Mouse (Mus musculus): ENCODE data around the gene Defb26. TPM values are rescaled to one million over a fixed set of nuclear protein-coding genes. Genes with fewer than 3 reads are reported as not detected.

The Defb26 gene
- total and polyA plus RNA-seq, 2 experiments from 2014 or later: not detected

DNA sequence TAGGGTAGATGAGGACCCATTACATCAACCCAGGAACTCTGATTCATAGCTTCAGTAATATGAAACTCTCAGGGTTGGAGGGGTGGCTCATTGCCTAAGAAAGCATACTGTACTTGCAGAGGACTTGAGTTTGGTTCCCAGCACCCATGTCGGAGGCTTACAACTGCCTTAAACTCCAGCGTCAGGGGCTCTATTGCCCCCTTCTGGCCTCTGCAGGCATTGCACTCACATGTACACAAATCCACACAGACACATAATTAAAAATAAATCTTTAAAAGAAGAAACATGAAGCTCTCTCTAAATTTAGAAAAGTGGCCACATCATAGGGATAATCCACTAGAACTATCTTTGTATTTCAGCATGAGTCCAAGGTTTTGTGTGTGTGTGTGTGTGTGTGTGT, 31.4 kb upstream of the Defb26 start:
- Histone ChIP-seq H3K36me3 (replicated peaks; ENCODE audit: control insufficient read depth, insufficient read depth, low read length) (no peaks in the 10 kb centered on the region), H3K4me2 (ENCODE audit: low read depth, low read length) (no peak overlapping the region), H3K27ac (ENCODE audit: low read depth) (no peak overlapping the region), H3K9ac (replicated peaks; ENCODE audit: low read depth, low read length) (no peak overlapping the region), H3K4me1 (ENCODE audit: control insufficient read depth, insufficient read depth) (no peaks in the 10 kb centered on the region), H3K27me3 (ENCODE audit: control insufficient read depth, insufficient read depth, low read length) (no peaks in the 10 kb centered on the region), H3K4me3 (ENCODE audit: low read depth, low read length) (no peak overlapping the region), H3K9me3 (replicated peaks; ENCODE audit: control insufficient read depth, low read length) (no peaks in the 10 kb centered on the region)
- DNase-seq (ENCODE audit: low spot score) (no peak), ATAC-seq (ENCODE audit: insufficient read depth, low read depth) (no peak)
- 69% methylated on average over 2 of the region's 2 CpGs for WGBS
- no peak for TF ChIP-seq CTCF (IDR thresholded peaks at IDR 0.05; ENCODE audit: low read depth)
- TF ChIP-seq EP300 (IDR thresholded peaks at IDR 0.05; ENCODE audit: low read depth): no peak

DNA sequence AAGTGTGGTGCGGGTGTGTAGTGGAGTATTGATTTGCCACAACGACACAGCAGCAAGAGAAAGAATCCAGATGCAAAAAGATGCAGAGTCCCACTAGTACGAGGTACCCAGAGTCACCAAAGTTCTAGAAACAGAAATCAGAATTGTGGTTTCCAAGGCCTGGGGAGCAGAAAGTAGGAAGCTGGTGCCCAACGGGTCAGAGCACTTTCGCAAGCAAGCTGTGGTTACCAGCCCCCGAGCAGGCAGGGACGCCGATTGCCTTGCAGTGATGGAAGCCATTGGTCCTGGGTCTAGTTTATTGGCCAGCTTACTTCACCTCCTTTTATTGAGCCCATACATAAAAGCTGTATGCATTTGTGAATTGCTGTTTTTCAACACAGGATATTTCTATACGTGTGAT, 30.5 kb upstream of the Defb26 start:
- TF ChIP-seq EP300 (IDR thresholded peaks at IDR 0.05; ENCODE audit: low read depth) (no peak), CTCF (IDR thresholded peaks at IDR 0.05; ENCODE audit: low read depth) (no peak)

DNA sequence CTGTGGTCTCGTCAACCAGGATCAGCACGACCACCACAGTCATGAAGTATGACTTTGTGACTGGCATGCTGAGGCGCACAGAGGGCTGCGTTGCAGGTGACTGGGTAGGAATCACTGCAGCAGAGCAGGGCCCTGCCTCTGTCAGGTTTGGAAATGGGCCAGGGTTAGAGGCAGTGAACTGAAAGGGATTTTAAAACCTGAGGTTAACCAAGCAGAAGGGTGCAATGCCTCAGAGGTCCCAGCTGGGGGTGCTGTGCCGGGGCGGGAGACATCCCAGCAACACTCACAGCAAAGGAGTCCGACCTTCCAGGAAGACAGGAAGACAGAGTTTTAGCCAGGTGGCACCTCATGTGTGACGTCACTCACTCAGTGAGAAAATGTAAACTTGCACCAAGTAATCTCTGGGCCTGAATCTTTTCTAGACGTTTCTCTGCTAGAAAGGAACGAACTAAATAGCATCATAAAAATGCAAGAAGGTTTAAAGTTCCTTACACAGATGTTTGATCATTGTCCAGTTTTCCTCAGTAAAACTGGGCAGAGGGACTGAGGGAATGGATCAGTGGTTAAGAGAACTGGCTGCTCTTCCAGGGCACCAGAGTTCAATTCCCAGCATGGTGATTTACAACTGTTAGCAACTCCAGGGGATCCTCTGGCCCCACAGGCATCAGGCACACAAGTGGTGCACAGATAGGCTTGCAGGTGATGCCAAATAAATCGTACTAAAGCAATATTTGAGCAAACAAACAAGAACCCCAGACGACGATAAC, 28.6 kb upstream of the Defb26 start, which contains the start of gene Defb29:
Gene Defb29 (minus strand): TSS at position 155 of the 767 bp plus-strand sequence.
- Histone ChIP-seq H3K27me3 (ENCODE audit: control insufficient read depth, insufficient read depth, low read length) (no peaks in the 10 kb centered on the region), H3K9me3 (replicated peaks; ENCODE audit: control insufficient read depth, low read length) (no peaks in the 10 kb centered on the region), H3K4me1 (ENCODE audit: control insufficient read depth, insufficient read depth) (no peaks in the 10 kb centered on the region), H3K4me3 (ENCODE audit: low read depth, low read length) (no peak within 1 kb of the TSS), H3K36me3 (replicated peaks; ENCODE audit: control insufficient read depth, insufficient read depth, low read length) (no peaks in the 10 kb centered on the region), H3K9ac (replicated peaks; ENCODE audit: low read depth, low read length) (no peak within 1 kb of the TSS), H3K4me2 (ENCODE audit: low read depth, low read length) (no peak within 1 kb of the TSS), H3K27ac (ENCODE audit: low read depth) (no peak within 1 kb of the TSS)
- WGBS: 49% methylated on average over 13 of the region's 13 CpGs
- TF ChIP-seq CTCF (IDR thresholded peaks at IDR 0.05; ENCODE audit: low read depth) (no peak), EP300 (IDR thresholded peaks at IDR 0.05; ENCODE audit: low read depth) (no peak)
- ATAC-seq (ENCODE audit: insufficient read depth, low read depth) (no peak), DNase-seq (ENCODE audit: low spot score) (no peak)

More for the DNA sequence above, 30.5 kb upstream of the Defb26 start:
- 76% methylated on average over 9 of the region's 9 CpGs for WGBS
- Histone ChIP-seq H3K36me3 (replicated peaks; ENCODE audit: control insufficient read depth, insufficient read depth, low read length) (no peaks in the 10 kb centered on the region), H3K4me1 (ENCODE audit: control insufficient read depth, insufficient read depth) (no peaks in the 10 kb centered on the region), H3K27ac (ENCODE audit: low read depth) (no peak overlapping the region), H3K4me3 (ENCODE audit: low read depth, low read length) (no peak overlapping the region), H3K9ac (replicated peaks; ENCODE audit: low read depth, low read length) (no peak overlapping the region), H3K4me2 (ENCODE audit: low read depth, low read length) (no peak overlapping the region), H3K9me3 (replicated peaks; ENCODE audit: control insufficient read depth, low read length) (no peaks in the 10 kb centered on the region), H3K27me3 (ENCODE audit: control insufficient read depth, insufficient read depth, low read length) (no peaks in the 10 kb centered on the region)
- DNase-seq (ENCODE audit: low spot score) (no peak), ATAC-seq (ENCODE audit: insufficient read depth, low read depth) (no peak)

DNA sequence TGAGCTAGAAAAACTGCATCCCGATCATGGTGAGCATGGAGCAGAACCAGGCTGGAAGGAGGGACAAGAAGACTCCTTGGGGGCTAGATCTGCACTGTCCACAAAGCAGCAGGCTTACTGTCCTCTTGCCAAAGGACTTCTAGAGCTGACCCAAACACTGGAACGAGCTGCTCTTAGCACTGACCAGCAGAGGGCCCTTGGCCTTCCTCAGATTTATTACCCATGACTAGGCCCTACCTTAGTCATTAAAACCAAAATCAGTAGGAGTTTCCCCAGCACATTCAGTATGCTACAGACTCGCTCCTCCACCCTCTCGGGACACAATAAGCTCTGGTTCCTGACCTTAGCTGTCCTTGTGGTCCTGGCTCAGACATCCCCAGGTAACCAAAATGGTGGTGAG, 6.5 kb upstream of the Defb26 start, which contains the start of gene Defb28:
Gene Defb28 (plus strand): TSS at position 275 of the 400 bp plus-strand sequence.
- Histone ChIP-seq H3K4me2 (ENCODE audit: low read depth, low read length) (no peak within 1 kb of the TSS), H3K36me3 (replicated peaks; ENCODE audit: control insufficient read depth, insufficient read depth, low read length) (no peaks in the 10 kb centered on the region), H3K27ac (ENCODE audit: low read depth) (no peak within 1 kb of the TSS), H3K9ac (replicated peaks; ENCODE audit: low read depth, low read length) (no peak within 1 kb of the TSS), H3K4me1 (ENCODE audit: control insufficient read depth, insufficient read depth) (no peaks in the 10 kb centered on the region), H3K27me3 (ENCODE audit: control insufficient read depth, insufficient read depth, low read length) (no peaks in the 10 kb centered on the region), H3K9me3 (replicated peaks; ENCODE audit: control insufficient read depth, low read length) (no peaks in the 10 kb centered on the region), H3K4me3 (ENCODE audit: low read depth, low read length) (no peak within 1 kb of the TSS)
- no peak for DNase-seq (ENCODE audit: low spot score)
- 72% methylated on average over 4 of the region's 4 CpGs for WGBS
- ATAC-seq (ENCODE audit: insufficient read depth, low read depth): no peak
- TF ChIP-seq CTCF (IDR thresholded peaks at IDR 0.05; ENCODE audit: low read depth) (no peak), EP300 (IDR thresholded peaks at IDR 0.05; ENCODE audit: low read depth) (no peak)

DNA sequence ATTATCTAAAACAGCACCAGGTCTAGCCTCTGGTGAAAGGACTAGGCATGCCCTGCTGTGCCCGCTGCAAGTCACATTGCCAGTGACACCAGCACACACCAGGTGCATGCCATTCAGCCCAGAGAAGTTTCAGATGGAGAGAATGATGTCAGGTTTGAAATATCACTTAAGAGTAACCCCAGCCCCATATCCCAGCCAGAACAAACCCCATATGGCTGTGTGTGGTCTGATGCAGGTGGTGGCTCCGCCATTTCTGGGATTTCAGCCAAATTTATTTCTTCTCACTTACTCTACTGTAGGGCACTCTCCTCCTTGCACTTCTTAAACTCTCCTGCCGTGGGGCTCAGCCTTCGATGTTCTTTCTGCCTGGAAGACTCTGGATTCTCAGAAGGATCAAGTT, 4.6 kb upstream of the Defb26 start:
- ATAC-seq (ENCODE audit: insufficient read depth, low read depth): no peak
- Histone ChIP-seq H3K27ac (ENCODE audit: low read depth) (no peak overlapping the region), H3K4me1 (ENCODE audit: control insufficient read depth, insufficient read depth) (no peaks in the 10 kb centered on the region), H3K9me3 (replicated peaks; ENCODE audit: control insufficient read depth, low read length) (no peaks in the 10 kb centered on the region), H3K4me3 (ENCODE audit: low read depth, low read length) (no peak overlapping the region), H3K9ac (replicated peaks; ENCODE audit: low read depth, low read length) (no peak overlapping the region), H3K36me3 (replicated peaks; ENCODE audit: control insufficient read depth, insufficient read depth, low read length) (no peaks in the 10 kb centered on the region), H3K4me2 (ENCODE audit: low read depth, low read length) (no peak overlapping the region), H3K27me3 (ENCODE audit: control insufficient read depth, insufficient read depth, low read length) (no peaks in the 10 kb centered on the region)
- TF ChIP-seq EP300 (IDR thresholded peaks at IDR 0.05; ENCODE audit: low read depth) (no peak), CTCF (IDR thresholded peaks at IDR 0.05; ENCODE audit: low read depth) (no peak)
- 66% methylated on average over 4 of the region's 4 CpGs for WGBS
- DNase-seq (ENCODE audit: low spot score): no peak

DNA sequence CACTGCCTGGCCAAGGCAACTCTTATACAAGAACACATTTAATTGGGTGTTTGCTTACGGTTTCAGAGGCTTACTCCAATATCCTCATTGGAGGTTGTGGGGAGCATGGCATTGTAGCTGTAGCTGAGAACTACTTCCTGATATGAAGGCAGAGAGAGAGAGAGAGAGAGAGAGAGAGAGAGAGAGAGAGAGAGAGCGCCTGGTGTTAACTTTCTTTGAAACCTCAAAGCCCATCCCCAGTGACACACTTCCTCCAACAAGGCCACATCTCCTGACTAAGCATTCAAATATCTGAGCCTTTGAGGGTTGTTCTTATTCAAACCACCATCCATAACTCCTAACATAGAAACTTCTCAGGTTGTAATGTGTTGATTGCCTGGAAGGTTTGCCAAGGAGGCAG, 7.5 kb downstream of the Defb26 start:
- Histone ChIP-seq H3K36me3 (replicated peaks; ENCODE audit: control insufficient read depth, insufficient read depth, low read length) (no peaks in the 10 kb centered on the region), H3K27ac (ENCODE audit: low read depth) (no peak overlapping the region), H3K9me3 (replicated peaks; ENCODE audit: control insufficient read depth, low read length) (no peaks in the 10 kb centered on the region), H3K27me3 (ENCODE audit: control insufficient read depth, insufficient read depth, low read length) (no peaks in the 10 kb centered on the region), H3K9ac (replicated peaks; ENCODE audit: low read depth, low read length) (no peak overlapping the region), H3K4me2 (ENCODE audit: low read depth, low read length) (no peak overlapping the region), H3K4me1 (ENCODE audit: control insufficient read depth, insufficient read depth) (no peaks in the 10 kb centered on the region), H3K4me3 (ENCODE audit: low read depth, low read length) (no peak overlapping the region)
- ATAC-seq (ENCODE audit: insufficient read depth, low read depth) (no peak), DNase-seq (ENCODE audit: low spot score) (no peak)
- WGBS: 71% methylated on average over 2 of the region's 2 CpGs
- no peak for TF ChIP-seq EP300 (IDR thresholded peaks at IDR 0.05; ENCODE audit: low read depth)
- TF ChIP-seq CTCF (IDR thresholded peaks at IDR 0.05; ENCODE audit: low read depth): no peak
